Mouse (Mus musculus): ENCODE results near the gene Runx1. TPM values are rescaled to one million over a fixed set of nuclear protein-coding genes. Genes with fewer than 3 reads are reported as not detected.
A peak's percentile ranks its signal among the peaks of the same experiment; 100 is the strongest.

Gene Runx1
- total RNA-seq, 2 experiments from 2014 or later = 11.1 to 11.6 TPM

GRCm38 (mm10) chr16:92800845-92801244 lies 25.1 kb downstream of the Runx1 start:
- no peak for DNase-seq (ENCODE audit: low spot score in 2 of 2)

GRCm38 (mm10) chr16:92799940-92800339 lies 26.0 kb downstream of the Runx1 start:
- DNase-seq (ENCODE audit: low spot score in 2 of 2) = no peak

GRCm38 (mm10) chr16:92794197-92794596 lies 31.8 kb downstream of the Runx1 start:
- DNase-seq (ENCODE audit: low spot score in 2 of 2) = no peak

- DNase-seq (ENCODE audit: low spot score in 2 of 2) = no peak
Measured at GRCm38 (mm10) chr16:92793741-92794140, 32.2 kb downstream of the Runx1 start.

- DNase-seq (ENCODE audit: low spot score in 2 of 2) = no peak
Measured at GRCm38 (mm10) chr16:92792905-92793304, 33.0 kb downstream of the Runx1 start.

- DNase-seq (ENCODE audit: low spot score in 2 of 2) = no peak
Measured at GRCm38 (mm10) chr16:92790601-92791000, 35.3 kb downstream of the Runx1 start.

GRCm38 (mm10) chr16:92789840-92790239 lies 36.1 kb downstream of the Runx1 start:
- DNase-seq (ENCODE audit: low spot score in 2 of 2) = no peak

GRCm38 (mm10) chr16:92788446-92788845 lies 37.5 kb downstream of the Runx1 start:
- DNase-seq (ENCODE audit: low spot score in 2 of 2) = peak in 1 of 2 experiments; percentile 37

- no peak for DNase-seq (ENCODE audit: low spot score in 2 of 2)
Measured at GRCm38 (mm10) chr16:92786883-92787321, 39.0 kb downstream of the Runx1 start.

GRCm38 (mm10) chr16:92786276-92786882 lies 39.6 kb downstream of the Runx1 start:
- DNase-seq (ENCODE audit: low spot score in 2 of 2) = peak in 1 of 2 experiments; percentile 23

GRCm38 (mm10) chr16:92783651-92784131 lies 42.3 kb downstream of the Runx1 start:
- DNase-seq (ENCODE audit: low spot score in 2 of 2) = no peak

- no peak for DNase-seq (ENCODE audit: low spot score in 2 of 2)
Measured at GRCm38 (mm10) chr16:92782408-92782807, 43.5 kb downstream of the Runx1 start.

GRCm38 (mm10) chr16:92779896-92780435 lies 46.0 kb downstream of the Runx1 start:
- DNase-seq (ENCODE audit: low spot score in 2 of 2) = no peak

- DNase-seq (ENCODE audit: low spot score in 2 of 2) = no peak
Measured at GRCm38 (mm10) chr16:92779175-92779574, 46.8 kb downstream of the Runx1 start.

GRCm38 (mm10) chr16:92778096-92778780 lies 47.7 kb downstream of the Runx1 start:
- DNase-seq (ENCODE audit: low spot score in 2 of 2) = no peak

GRCm38 (mm10) chr16:92767862-92768261 lies 58.1 kb downstream of the Runx1 start:
- no peak for DNase-seq (ENCODE audit: low spot score in 2 of 2)

- DNase-seq (ENCODE audit: low spot score in 2 of 2) = no peak
Measured at GRCm38 (mm10) chr16:92767423-92767822, 58.5 kb downstream of the Runx1 start.

GRCm38 (mm10) chr16:92764741-92765396 lies 61.1 kb downstream of the Runx1 start:
- no peak for DNase-seq (ENCODE audit: low spot score in 2 of 2)

- DNase-seq (ENCODE audit: low spot score in 2 of 2) = no peak
Measured at GRCm38 (mm10) chr16:92763666-92764065, 62.3 kb downstream of the Runx1 start.

GRCm38 (mm10) chr16:92761968-92762521 lies 63.9 kb downstream of the Runx1 start:
- DNase-seq (ENCODE audit: low spot score in 2 of 2) = no peak

GRCm38 (mm10) chr16:92760091-92760490 lies 65.9 kb downstream of the Runx1 start:
- no peak for DNase-seq (ENCODE audit: low spot score in 2 of 2)
